11 mouse cellular contexts compared by ENCODE assay signal in the genomic region with DNA sequence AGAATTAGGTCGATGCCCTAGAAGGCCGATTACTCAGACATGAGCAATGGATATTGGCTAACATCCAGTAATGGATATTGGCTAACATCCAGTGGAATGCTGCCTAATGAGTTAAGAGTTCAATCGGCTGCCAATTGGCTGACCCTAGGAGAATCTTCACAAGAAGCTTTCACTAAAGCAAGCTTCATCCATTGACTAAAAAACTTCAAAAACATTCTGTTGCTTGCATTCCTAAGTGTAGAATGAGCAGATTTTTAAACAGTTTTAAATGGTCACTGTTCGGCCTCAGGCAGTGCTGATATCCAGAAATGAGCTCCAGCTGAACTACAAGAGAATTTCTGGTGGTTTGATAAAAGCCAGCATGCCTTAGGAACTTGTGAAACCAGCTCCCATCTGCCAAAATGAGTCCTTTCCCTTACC. TPM values are rescaled to one million over a fixed set of nuclear protein-coding genes. Genes with fewer than 3 reads are reported as not detected.
DNase-seq lines count a peak whose midpoint lies in the region; ATAC-seq and TF ChIP-seq lines count a peak whose summit lies in the region.
"Had no signal": no experiment of that assay in that cellular context is flagged by ENCODE, and none has a peak within 500 bp of the region (broad histone marks: within the 10 kb centered on the region; RNA-seq: fewer than 3 reads in every experiment).

No protein-coding gene starts in this region.

- H3K4me2 ChIP-seq in hindbrain, postnatal 0 days (ENCODE audit: low read depth, low read length), result no peak overlapping the region
- H3K4me2 ChIP-seq in limb, embryonic 14.5 days (replicated peaks; ENCODE audit: low read depth, low read length, severe bottlenecking), result no peak overlapping the region

- 35% methylated on average over 4 of the region's 4 CpGs for WGBS in hindbrain, postnatal 0 days
- WGBS in hindbrain, embryonic 10.5 days, result 87% methylated on average over 4 of the region's 4 CpGs
- 39% methylated on average over 4 of the region's 4 CpGs for WGBS in limb, embryonic 14.5 days

- H3K4me1 ChIP-seq in hindbrain, postnatal 0 days (ENCODE audit: insufficient read depth, low read length), result no peaks in the 10 kb centered on the region
- H3K4me1 ChIP-seq in hindbrain, embryonic 10.5 days (replicated peaks), result no peaks in the 10 kb centered on the region
- H3K4me1 ChIP-seq in limb, embryonic 14.5 days (ENCODE audit: control insufficient read depth, insufficient read depth, low read length), result peaks cover 9% of the 10 kb centered on the region; the same call in 1 of the 2 replicates

- no peak overlapping the region for H3K27ac ChIP-seq in hindbrain, postnatal 0 days
- H3K27ac ChIP-seq in hindbrain, embryonic 10.5 days, result no peak overlapping the region
- H3K27ac ChIP-seq in limb, embryonic 14.5 days (replicated peaks; ENCODE audit: low read depth, low read length), result no peak overlapping the region
- H3K27ac ChIP-seq: macrophage had no signal

- no peak overlapping the region for H3K9ac ChIP-seq in hindbrain, postnatal 0 days (replicated peaks; ENCODE audit: low read length)
- no peak overlapping the region for H3K9ac ChIP-seq in limb, embryonic 14.5 days (ENCODE audit: low read depth, low read length, severe bottlenecking)

- ATAC-seq in hindbrain, postnatal 0 days, result peak; percentile 68
- ATAC-seq in limb, embryonic 14.5 days (ENCODE audit: low FRiP score, low read depth), result 0 out of 2 replicates have a peak, but pooled peaks have one; percentile 26

- TF ChIP-seq POLR2A in limb, embryonic 14.5 days (IDR thresholded peaks at IDR 0.05; ENCODE audit: borderline replicate concordance, extremely low read depth, insufficient read depth, insufficient read length), result no peak

- no peaks in the 10 kb centered on the region for H3K9me3 ChIP-seq in hindbrain, postnatal 0 days (ENCODE audit: low read length)
- 0 out of 2 replicates have a peak, but pooled peaks cover 3% of the 10 kb centered on the region for H3K9me3 ChIP-seq in hindbrain, embryonic 10.5 days
- H3K9me3 ChIP-seq in limb, embryonic 14.5 days (ENCODE audit: control insufficient read depth, low read length), result no peaks in the 10 kb centered on the region

- H3K27me3 ChIP-seq in hindbrain, postnatal 0 days (ENCODE audit: insufficient read depth, low read length), result no peaks in the 10 kb centered on the region
- no peaks in the 10 kb centered on the region for H3K27me3 ChIP-seq in hindbrain, embryonic 10.5 days (ENCODE audit: insufficient read depth, poor library complexity, severe bottlenecking)
- no peaks in the 10 kb centered on the region for H3K27me3 ChIP-seq in limb, embryonic 14.5 days (ENCODE audit: control insufficient read depth, insufficient read depth, low read length)

- no peak overlapping the region for H3K4me3 ChIP-seq in hindbrain, postnatal 0 days (ENCODE audit: low read length)
- no peak overlapping the region for H3K4me3 ChIP-seq in hindbrain, embryonic 10.5 days
- no peak overlapping the region for H3K4me3 ChIP-seq in limb, embryonic 14.5 days (replicated peaks; ENCODE audit: low read length)

- H3K36me3 ChIP-seq in hindbrain, postnatal 0 days (ENCODE audit: insufficient read depth, low read length), result no peaks in the 10 kb centered on the region
- no peaks in the 10 kb centered on the region for H3K36me3 ChIP-seq in hindbrain, embryonic 10.5 days
- H3K36me3 ChIP-seq in limb, embryonic 14.5 days (ENCODE audit: control insufficient read depth, insufficient read depth, low read length), result no peaks in the 10 kb centered on the region

- no peak for TF ChIP-seq CTCF in hindbrain, postnatal 0 days (IDR thresholded peaks at IDR 0.05; ENCODE audit: low read depth)

- peak; percentile 87 for DNase-seq in adrenal gland, adult 2 months
- no peak for DNase-seq in adrenal gland, postnatal 4 days (ENCODE audit: low spot score in 2 of 2)
- peak; percentile 76 for DNase-seq in hindbrain, postnatal 0 days (ENCODE audit: low spot score)
- DNase-seq in hindbrain, embryonic 10.5 days (ENCODE audit: low spot score), result no peak
- peak; percentile 68 for DNase-seq in adrenal gland, postnatal 14 days
- DNase-seq in limb, embryonic 14.5 days (ENCODE audit: low spot score), result peak; percentile 79
- DNase-seq in yolk sac, embryonic 10.5 days (ENCODE audit: low spot score), result no peak
- no peak for DNase-seq in layer of hippocampus, postnatal 10 days (ENCODE audit: low spot score in 2 of 2)
- DNase-seq: embryo, embryonic 11 days; thymus, postnatal 25 days had no signal

RNA-seq across cellular contexts. Expression of a gene that starts 56.8 kb away (rescaled TPM):
- 1 to 10 TPM; 1.4 to 2.1 TPM for total RNA-seq in adrenal gland, adult 2 months (2021)
- polyA plus RNA-seq in adrenal gland, adult 2 months (2012; rRNA removed), result 0.16 and 0.42 TPM in 2 replicates
- 10 to 100 TPM; 11.9 to 16.7 TPM for total RNA-seq in adrenal gland, postnatal 4 days (2021)
- 3.6 and 7.1 TPM in 2 replicates for total RNA-seq in hindbrain, postnatal 0 days (2014; rRNA removed)
- polyA plus RNA-seq in hindbrain, postnatal 0 days (2015; fragmentation: Nextera tagmentation; extraction: Ambion mirVana), result 3.9 and 4.5 TPM in 2 replicates
- 17.2 and 32.2 TPM in 2 replicates for polyA plus RNA-seq in hindbrain, embryonic 10.5 days (2016; fragmentation: Nextera tagmentation; extraction: Ambion mirVana)
- 6.3 and 8.7 TPM in 2 replicates for total RNA-seq in adrenal gland, postnatal 14 days (2021)
- 13.7 and 25.2 TPM in 2 replicates for polyA plus RNA-seq in limb, embryonic 14.5 days (2012; rRNA removed)
- 26.8 and 27.0 TPM in 2 replicates for polyA plus RNA-seq in limb, embryonic 14.5 days (2014; fragmentation: Nextera tagmentation; extraction: Ambion mirVana)
- total RNA-seq in layer of hippocampus, postnatal 10 days (2021), result 1 to 10 TPM; 5.0 to 6.1 TPM

Comparison
In these comparisons a context has a peak if more than half of its experiments do, and no peak if none do; other contexts are left out.
1. DNase-seq: peak in adrenal gland, adult 2 months (single experiment), hindbrain, postnatal 0 days (single experiment), adrenal gland, postnatal 14 days (single experiment) and limb, embryonic 14.5 days (single experiment); none in adrenal gland, postnatal 4 days (0 of 2), hindbrain, embryonic 10.5 days (single experiment), yolk sac, embryonic 10.5 days (single experiment) and layer of hippocampus, postnatal 10 days (0 of 2).